Mouse (Mus musculus) kidney, postnatal 14 days (tissue): ENCODE results near the gene Phactr4.

Source experiments
- DNase-seq: peaks from one replicate; pipeline ENCODE4 v3.0.0; 2022; ENCODE audit warnings: mixed read lengths

The Phactr4 gene

DNA sequence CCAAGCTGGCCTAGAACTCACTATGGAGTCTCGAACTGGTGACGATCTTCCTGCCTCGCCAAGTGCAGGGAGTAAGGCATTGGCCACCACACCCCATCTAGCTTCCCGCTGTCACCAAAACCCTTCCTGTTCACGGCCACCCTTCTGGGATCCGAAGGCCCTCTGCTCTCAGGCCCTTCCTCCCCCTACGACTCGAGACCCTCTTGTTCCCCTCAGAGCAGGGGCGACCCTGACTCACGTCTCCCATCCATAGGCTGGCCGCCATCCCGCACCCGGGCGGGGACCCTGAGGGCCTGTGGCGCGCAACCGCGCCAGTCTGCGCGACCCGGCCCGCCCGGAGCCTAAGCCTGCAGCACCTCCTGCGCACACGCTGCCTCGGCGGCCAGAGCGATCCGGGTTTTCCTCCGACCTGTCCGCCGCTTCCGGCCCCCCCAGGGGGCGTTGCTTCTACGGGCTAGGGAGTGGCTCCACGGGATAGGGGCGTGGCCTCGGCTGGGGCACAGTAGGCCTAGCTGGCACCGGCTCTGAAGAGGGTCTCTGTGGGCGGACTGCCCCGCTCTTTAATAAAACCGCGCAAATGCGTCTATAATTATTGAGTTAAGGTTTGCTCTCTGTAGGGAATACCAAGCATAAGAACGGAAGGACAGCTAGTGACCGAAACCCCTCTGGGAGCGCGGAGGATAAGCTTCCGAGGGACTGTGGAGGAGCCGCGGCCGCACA, 93.0 kb downstream of the Phactr4 start, which contains the start of gene Trnau1ap:
Trnau1ap (minus strand) TSS at position 424 of the 720 bp plus-strand sequence.
- DNase-seq = peak; percentile 94

DNA sequence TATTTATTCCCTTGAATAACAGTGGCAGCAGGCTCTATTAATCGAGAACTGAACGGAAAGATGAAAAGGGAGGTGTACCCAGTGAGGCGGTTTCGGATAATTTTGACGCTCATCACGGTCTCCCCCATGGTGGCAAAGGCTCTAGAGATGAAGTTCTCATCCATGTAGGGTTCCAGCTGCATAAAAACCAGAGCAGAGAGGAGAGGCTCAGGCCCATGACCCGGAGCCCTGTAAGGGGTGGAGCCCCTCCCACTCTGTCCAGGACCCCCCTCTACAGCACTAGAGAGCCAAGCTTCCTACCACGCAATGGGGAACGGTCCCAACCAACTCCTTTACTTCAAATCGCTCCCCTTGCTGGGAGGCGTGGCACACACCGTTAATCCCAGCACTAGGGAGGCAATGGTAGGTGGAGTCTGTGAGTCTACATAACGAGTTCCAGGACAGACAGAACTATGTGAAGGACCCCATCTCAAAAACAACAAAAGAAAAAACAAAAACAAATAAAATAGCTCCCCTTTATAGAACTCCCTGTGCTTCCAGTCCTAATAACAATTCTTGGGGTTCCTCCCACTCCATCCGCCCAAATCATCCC, 93.8 kb downstream of the Phactr4 start:
- DNase-seq = no peak

DNA sequence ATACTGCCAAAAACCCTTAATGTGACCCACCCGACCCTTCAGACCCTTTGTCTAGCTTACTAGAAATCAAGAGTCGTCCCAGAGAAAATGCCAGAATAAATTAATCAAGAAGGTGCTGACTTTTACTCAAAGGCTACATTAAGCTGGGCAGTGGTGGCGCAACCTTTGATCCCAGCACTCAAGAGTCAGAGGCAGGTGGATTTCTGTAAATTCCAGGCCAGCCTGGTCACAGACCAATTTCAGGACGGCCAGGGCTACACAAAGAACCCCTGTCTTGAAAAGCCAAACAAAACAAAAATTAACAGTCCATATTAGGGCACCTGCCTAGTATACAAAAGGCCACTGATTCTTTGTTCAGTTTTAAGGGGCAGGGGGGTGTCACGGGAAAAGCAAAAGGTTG, 95.8 kb downstream of the Phactr4 start:
- peak; percentile 21 for DNase-seq

GRCm38 (mm10) chr4:132315711-132316110, 106.6 kb downstream of the Phactr4 start:
- DNase-seq = peak; percentile 47

- DNase-seq = no peak
Measured at GRCm38 (mm10) chr4:132312627-132313026, 109.7 kb downstream of the Phactr4 start.

GRCm38 (mm10) chr4:132311801-132312200, 110.5 kb downstream of the Phactr4 start:
- no peak for DNase-seq

DNA sequence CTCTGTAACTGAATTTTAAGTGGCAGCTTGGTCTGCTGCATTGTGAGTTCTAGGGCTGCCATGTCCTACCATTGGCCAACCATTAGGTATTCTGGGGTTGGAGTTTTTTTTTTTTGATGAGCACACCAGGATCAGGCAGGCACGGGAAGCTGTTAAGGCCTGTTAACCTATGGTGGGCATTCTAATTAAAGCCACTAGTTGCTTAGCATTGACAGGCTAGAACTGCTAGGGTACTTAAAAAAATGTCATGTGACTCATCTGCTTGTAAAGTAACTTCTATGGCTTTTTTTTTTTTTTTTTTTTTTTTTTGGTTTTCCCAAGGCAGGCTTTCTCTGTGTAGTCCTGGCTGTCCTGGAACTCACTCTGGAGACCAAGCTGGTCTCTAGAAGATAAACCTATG, 111.1 kb downstream of the Phactr4 start:
- no peak for DNase-seq

GRCm38 (mm10) chr4:132309849-132310472, 112.3 kb downstream of the Phactr4 start:
- peak; percentile 59 for DNase-seq

DNA sequence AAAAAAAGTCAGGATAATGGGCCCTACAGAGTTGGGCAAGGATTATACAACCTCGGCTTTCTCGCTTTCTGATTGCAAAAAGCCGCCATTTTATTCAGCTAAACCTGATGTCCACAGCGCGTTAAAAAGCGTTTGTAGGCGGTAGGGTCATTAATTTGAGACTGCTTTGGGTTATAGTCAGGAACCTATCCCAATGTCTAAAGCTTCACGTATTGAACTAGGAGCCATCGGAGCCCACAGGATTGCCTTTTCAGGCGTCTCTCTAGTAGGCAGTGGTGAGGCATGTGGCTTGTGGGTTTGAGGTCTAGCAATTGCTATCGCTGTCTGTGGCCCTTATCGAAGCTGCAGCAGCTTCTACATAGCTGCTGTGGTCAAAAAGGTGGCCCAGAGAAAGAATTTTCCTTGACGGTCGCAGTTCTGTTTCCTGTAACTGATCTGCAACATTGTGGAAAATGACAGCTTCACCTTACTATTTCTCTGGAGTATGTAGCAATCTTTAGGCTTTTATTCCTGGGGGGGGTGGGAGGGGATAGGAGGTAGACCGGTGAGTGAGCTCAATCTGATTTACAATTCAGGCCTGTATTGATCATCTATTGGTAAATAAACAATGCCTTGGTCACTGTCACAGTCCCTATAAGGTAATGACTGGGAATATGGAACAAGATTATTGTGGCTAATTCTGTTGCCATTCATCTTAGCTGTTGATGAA, 113.0 kb downstream of the Phactr4 start:
- no peak for DNase-seq

GRCm38 (mm10) chr4:132308437-132309139, 113.7 kb downstream of the Phactr4 start:
- peak; percentile 94 for DNase-seq

DNA sequence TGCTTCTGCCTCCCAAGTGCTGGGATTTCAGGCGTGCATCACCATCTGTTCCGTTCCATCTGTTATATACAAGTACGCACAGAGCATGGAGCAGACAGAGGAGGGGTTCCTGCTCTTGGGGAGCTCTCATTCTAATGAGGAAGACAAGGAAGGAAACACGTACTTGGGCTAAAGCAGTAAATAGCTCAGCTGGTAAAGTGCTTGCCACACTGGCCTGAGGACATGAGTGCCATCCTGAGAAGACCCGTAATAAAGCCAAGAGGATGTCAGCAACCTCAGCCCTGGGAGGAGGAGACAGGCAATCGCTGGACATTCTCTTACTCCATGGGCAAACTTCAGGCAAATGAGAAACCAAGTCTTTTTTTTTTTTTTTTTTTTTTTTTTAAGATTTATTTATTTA, 116.3 kb downstream of the Phactr4 start:
- DNase-seq = no peak
